Mouse (Mus musculus): ENCODE measurements at regions not wholly inside any gene's neighbourhood (a gene's known extent, or its start where the extent isn't known, plus 50 kb on each side); places are given as distances from the start of the nearest gene placed in this dataset.

DNA sequence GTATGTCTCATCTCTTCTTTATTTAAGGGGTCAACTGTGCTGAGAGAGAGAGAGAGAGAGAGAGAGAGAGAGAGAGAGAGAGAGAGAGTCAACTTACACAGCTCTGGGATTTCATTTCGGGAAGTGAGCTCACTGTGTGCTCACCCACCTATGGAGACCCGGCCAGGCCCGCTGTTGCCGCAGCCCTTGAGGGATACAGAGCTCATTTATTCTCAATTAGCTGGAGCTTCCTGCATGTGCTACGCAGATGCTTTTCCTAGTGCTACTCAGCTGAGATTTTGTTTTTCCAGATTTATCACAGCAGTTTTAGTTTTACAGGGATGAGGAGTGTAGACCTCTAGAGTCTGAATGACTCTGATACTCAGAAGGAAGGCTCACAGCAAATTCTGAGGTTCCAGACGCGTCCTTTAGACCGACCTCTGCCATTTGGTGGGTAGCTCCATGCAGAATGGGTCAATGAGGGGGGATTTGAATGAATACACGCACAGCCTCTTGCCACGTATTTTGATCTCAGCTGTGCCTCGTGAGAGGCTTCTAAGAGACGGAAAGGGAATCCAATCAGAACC, 170.6 kb upstream of the Krr1 start:
- Histone ChIP-seq H3K36me3 (ENCODE audit: control insufficient read depth, insufficient read depth, low read length, poor library complexity, severe bottlenecking) (no peaks in the 10 kb centered on the region), H3K27me3 (ENCODE audit: control insufficient read depth, insufficient read depth, low read length, poor library complexity, severe bottlenecking) (no peaks in the 10 kb centered on the region; the same call in 1 of the 2 replicates)
- no peak for DNase-seq (ENCODE audit: low read depth, low spot score)

DNA sequence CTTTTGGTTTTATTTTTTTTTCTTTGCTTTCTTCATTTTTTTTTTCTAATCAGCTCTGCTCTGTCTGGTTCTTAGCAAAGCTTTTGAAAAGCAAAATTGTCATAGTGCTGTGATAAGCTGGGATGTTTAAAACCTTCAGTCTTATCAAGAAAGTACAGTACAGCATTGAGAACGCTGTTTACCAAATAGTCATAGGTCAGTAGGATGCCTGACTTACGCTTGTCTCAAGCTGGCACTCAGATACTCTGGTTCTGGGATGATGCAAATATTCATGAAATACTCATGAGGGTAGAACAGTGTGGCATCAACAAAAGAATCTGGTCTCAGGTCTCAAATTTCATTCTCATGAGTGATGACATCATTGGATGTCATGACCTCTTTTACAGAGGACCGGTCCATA, 166.1 kb upstream of the Krr1 start:
- no peaks in the 10 kb centered on the region for H3K36me3 ChIP-seq (ENCODE audit: control insufficient read depth, insufficient read depth, low read length, poor library complexity, severe bottlenecking)
- H3K27me3 ChIP-seq (ENCODE audit: control insufficient read depth, insufficient read depth, low read length, poor library complexity, severe bottlenecking): no peaks in the 10 kb centered on the region
- DNase-seq (ENCODE audit: low read depth, low spot score): no peak

DNA sequence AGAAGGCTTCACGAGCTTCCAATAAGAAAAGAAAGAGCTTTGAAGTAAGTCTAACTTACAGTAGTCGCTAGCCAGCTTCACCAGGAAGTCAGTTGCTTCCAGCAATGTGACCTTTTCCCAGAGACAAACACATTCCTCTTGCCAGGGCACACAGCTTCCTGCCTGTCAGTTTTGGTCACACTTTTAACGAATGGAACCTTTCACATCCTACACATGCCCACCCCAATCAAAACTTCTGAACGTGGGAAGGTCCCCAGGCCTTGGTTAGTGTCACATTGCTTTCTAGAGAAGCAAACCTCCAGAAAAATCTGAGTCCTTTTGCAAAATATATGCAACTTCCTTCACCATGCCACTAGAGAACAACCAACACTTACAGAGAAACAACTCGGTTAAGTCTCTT, 165.5 kb upstream of the Krr1 start:
- H3K36me3 ChIP-seq (ENCODE audit: control insufficient read depth, insufficient read depth, low read length, poor library complexity, severe bottlenecking): no peaks in the 10 kb centered on the region
- no peak for DNase-seq (ENCODE audit: low read depth, low spot score)
- no peaks in the 10 kb centered on the region for H3K27me3 ChIP-seq (ENCODE audit: control insufficient read depth, insufficient read depth, low read length, poor library complexity, severe bottlenecking)

DNA sequence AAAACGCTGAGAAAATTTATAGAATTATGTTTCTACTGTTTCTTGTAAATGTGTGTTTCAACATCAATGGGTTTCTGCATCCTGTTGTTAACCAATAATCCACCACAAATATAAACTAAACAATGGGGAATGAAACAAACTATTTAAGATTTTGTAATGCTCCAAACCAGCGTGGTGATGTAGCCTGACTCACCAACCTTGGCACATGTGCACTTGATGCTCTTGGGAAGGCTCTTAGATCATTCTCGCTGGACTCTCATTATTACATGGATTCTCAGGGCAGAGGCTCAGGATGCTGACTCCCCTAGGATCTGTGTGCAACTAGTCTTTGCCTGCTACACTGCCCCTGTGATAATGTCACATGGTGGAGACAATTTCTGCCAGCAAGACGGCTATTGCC, 158.7 kb upstream of the Krr1 start:
- DNase-seq (ENCODE audit: low read depth, low spot score): no peak
- Histone ChIP-seq H3K36me3 (ENCODE audit: control insufficient read depth, insufficient read depth, low read length, poor library complexity, severe bottlenecking) (no peaks in the 10 kb centered on the region), H3K27me3 (ENCODE audit: control insufficient read depth, insufficient read depth, low read length, poor library complexity, severe bottlenecking) (no peaks in the 10 kb centered on the region)

DNA sequence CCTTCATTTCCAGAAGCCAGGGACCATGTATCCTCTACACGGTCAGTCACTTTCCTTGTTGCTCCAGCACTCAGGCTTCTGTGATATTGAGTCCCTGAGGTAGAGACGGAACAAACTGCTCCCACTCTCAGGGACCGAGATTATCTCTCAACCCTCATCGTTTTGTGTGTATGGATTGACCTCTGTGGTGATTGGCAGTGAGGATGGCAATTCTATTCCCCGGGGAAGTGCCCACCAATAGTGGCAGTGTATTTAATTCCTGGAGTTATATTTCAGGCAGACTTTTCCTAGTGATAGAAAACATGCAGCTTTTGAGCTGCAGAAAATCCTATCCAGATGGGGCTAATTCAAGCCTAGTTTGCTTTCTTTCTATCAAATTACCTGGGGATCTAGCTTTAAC, 157.8 kb upstream of the Krr1 start:
- Histone ChIP-seq H3K27me3 (ENCODE audit: control insufficient read depth, insufficient read depth, low read length, poor library complexity, severe bottlenecking) (no peaks in the 10 kb centered on the region), H3K36me3 (ENCODE audit: control insufficient read depth, insufficient read depth, low read length, poor library complexity, severe bottlenecking) (no peaks in the 10 kb centered on the region)
- no peak for DNase-seq (ENCODE audit: low read depth, low spot score)

DNA sequence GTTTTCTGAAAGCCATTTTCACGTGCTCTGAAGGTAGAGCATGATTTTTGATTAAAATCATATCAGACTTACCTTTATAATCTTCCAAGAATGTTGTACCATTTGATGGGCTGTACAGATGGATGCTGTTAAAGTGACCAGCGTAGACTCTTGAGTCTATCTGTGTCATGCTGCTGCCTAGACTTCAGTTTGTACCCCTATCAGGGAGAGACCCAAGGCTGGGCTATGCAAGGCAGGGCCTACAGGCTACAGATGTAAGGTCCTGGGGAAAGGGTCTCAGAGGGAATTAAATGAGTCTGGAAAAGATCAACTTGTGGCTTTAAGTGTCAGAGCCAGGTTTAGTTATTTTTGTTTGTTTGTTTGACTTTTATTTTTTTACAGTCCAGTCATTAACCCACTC, 157.3 kb upstream of the Krr1 start:
- Histone ChIP-seq H3K36me3 (ENCODE audit: control insufficient read depth, insufficient read depth, low read length, poor library complexity, severe bottlenecking) (no peaks in the 10 kb centered on the region), H3K27me3 (ENCODE audit: control insufficient read depth, insufficient read depth, low read length, poor library complexity, severe bottlenecking) (no peaks in the 10 kb centered on the region)
- no peak for DNase-seq (ENCODE audit: low read depth, low spot score)

DNA sequence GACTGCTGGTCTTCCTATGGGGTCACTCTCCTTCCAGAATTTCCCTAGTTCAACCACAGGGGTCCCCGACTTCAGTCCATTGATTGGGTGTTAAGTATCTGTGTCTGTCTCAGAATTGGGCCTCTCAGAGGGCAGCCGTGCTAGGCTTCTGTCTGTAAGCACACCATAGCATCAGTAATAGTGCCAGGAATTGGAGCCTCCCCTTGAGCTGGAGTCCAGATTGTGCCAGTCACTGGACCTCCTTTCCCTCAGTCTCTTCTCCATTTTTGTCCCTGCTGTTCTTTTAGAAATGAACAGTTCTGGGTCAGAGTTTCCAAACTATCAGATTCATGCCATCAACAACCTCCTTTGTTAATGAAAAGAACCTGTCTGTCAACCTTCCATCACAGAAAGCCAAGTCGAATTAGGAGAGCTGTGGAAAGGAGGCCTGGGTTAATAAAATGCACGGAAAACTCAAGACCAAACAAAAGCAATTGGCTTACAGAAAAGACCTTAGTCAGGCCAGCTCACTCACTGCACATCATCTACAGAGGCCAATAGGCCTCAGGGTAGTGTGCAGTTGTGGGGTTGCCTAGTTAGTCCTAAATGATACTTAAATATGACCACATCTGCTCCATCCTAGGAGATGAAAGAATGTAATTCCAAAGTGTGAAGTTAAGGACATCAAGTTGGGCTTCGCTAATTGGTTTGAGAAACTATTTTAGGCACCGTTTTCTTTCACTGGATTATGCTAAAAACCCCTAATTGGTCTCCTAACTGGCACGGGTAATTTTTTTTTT, 156.5 kb upstream of the Krr1 start:
- no peak for DNase-seq (ENCODE audit: low read depth, low spot score)
- no peaks in the 10 kb centered on the region for H3K27me3 ChIP-seq (ENCODE audit: control insufficient read depth, insufficient read depth, low read length, poor library complexity, severe bottlenecking)

DNA sequence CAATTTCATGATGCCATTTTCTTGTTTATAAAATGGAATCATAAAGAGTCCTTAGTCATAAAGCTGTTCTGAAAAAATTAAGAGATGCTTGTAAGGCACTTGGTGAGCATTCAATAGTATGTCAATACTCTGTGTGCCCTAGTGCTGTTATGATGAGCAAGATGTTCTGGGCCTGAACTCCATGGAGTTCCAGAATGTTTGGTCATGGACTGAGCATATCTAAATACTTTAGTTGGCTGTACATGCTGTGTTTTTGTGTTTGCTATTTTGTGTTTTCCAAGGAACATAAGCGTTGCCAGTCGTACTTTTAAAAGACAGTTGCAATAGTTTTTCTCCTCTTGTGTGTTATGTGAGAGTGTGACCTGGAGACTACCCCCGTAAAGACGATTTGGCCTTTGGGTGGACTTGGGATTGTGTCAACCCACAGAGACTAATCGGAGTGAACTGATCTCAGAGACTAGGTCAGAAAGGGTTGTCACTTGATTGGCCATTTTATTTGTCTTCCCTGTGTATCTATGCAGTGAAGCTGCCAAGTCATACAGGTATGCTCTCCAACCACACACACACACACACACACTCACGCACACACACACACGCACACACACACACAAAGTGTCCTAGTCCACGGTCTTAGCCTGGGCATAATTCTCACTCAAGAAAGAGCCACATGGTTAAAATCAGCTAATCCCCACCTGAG, 152.6 kb upstream of the Krr1 start:
- DNase-seq (ENCODE audit: low read depth, low spot score): no peak
- no peaks in the 10 kb centered on the region for H3K27me3 ChIP-seq (ENCODE audit: control insufficient read depth, insufficient read depth, low read length, poor library complexity, severe bottlenecking)

More for the DNA sequence above, 156.5 kb upstream of the Krr1 start:
- H3K36me3 ChIP-seq (ENCODE audit: control insufficient read depth, insufficient read depth, low read length, poor library complexity, severe bottlenecking): no peaks in the 10 kb centered on the region

DNA sequence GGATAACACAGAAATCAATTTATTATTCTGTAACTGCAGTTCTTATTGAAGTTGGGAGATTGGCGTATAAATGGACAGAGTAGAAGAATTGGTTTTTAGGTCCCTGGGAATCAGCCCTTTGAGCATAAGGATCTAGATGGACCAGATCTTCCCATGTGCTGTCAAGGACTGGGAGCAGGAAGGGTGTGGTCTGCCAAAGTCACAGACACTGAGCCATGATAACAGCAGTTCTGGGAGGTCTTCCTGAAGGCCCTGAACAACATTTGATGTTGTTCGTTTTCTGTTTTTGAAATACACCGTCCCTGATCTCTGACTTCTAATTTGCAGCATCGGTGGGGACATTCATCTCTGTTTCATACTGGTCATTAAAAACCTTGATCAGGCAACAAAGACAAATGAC, 147.6 kb upstream of the Krr1 start:
- no peak for DNase-seq (ENCODE audit: low read depth, low spot score)
- no peaks in the 10 kb centered on the region for H3K27me3 ChIP-seq (ENCODE audit: control insufficient read depth, insufficient read depth, low read length, poor library complexity, severe bottlenecking)
- no peaks in the 10 kb centered on the region for H3K36me3 ChIP-seq (ENCODE audit: control insufficient read depth, insufficient read depth, low read length, poor library complexity, severe bottlenecking)

More for the DNA sequence above, 152.6 kb upstream of the Krr1 start:
- H3K36me3 ChIP-seq (ENCODE audit: control insufficient read depth, insufficient read depth, low read length, poor library complexity, severe bottlenecking): no peaks in the 10 kb centered on the region

DNA sequence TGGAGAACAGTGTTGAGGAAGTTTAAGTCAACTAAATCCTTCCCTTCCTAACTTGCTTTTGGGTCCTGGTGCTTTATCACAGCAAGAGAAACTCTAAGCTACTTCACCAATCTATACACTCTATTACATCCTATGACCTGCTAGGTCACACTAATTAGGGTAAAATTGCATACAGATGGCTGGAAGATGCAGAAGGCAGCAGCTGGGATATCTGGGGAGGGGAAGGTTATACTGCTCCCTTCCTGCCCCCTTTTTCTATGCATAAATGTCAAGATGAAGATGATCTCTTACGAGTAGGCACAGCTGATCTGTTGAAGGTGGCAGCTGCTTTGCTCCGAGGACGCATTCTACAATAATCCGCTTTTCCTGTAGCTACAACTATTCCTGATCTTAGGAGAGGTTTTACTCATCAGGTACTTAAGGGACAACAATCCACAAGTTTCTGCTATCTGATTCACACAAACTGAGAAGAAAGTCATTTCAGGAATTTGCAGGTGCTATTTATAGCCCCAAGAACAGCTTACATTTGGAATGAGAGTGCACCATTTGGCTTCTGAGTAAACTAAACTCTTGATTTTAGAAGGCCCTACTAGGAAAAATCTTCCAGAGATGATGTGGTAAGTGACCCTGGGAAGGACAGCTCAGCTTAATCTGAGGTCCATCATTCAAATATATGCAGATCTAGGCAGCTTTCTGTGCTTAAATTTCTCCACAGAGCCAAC, 146.3 kb upstream of the Krr1 start:
- Histone ChIP-seq H3K36me3 (ENCODE audit: control insufficient read depth, insufficient read depth, low read length, poor library complexity, severe bottlenecking) (no peaks in the 10 kb centered on the region), H3K27me3 (ENCODE audit: control insufficient read depth, insufficient read depth, low read length, poor library complexity, severe bottlenecking) (no peaks in the 10 kb centered on the region)
- no peak for DNase-seq (ENCODE audit: low read depth, low spot score)

DNA sequence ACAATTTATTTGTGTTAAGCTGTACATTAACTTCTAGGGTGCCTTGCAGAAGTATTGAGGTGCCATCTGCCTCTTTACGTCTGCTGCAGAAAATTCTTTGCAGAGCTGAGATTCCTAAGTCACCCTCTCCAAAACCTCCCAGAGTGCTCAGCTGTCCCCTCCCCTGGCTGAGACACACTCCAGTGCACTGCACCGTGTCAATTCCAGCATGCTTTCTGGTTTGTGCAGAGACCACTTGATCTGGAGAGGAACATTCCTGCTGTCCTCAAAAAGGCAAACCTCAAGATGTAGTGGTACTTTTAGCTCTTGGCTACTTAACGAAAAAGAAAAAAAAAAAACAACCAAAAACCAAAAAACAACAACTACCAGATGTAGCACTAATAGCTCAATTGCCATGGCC, 145.2 kb upstream of the Krr1 start:
- DNase-seq (ENCODE audit: low read depth, low spot score): no peak
- Histone ChIP-seq H3K36me3 (ENCODE audit: control insufficient read depth, insufficient read depth, low read length, poor library complexity, severe bottlenecking) (no peaks in the 10 kb centered on the region), H3K27me3 (ENCODE audit: control insufficient read depth, insufficient read depth, low read length, poor library complexity, severe bottlenecking) (no peaks in the 10 kb centered on the region)

DNA sequence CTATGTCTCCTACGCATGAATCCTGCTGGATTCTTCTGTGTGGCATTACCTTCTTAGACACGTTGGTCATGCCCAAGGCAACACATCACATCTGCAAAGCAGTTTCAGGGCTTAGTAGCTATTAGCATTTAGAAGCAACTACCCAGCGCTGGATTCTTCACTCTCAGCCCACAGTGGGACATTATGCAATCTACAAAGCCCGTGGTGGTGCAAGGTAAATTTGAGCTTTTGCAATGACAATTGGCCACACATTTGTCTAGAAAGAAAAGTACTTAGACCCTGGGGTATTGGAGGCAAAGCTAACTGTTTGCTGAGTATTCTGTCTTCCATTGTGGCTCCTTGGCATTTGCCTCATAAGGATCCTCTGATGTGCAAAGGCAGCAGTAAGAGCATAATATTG, 144.5 kb upstream of the Krr1 start:
- DNase-seq (ENCODE audit: low read depth, low spot score): no peak
- no peaks in the 10 kb centered on the region for H3K36me3 ChIP-seq (ENCODE audit: control insufficient read depth, insufficient read depth, low read length, poor library complexity, severe bottlenecking)
- H3K27me3 ChIP-seq (ENCODE audit: control insufficient read depth, insufficient read depth, low read length, poor library complexity, severe bottlenecking): no peaks in the 10 kb centered on the region

DNA sequence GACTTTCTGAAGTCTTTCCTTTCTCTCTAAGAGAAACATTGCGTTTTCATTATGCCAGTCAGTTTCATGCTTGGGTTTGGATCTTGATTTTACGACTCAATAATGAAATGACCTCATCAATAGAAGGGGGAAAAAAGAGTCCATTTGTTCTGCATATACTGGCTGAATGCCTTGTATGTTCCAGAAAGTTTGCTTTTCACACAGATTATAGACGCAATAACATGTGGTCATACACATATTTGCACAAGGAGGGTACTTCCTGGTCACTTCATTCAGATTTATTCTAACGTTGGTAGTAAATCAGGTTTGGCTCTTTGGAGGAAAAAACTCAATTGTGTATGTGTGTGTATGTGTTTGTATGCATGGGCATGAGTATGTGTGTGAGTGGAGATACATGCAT, 143.9 kb upstream of the Krr1 start:
- H3K36me3 ChIP-seq (ENCODE audit: control insufficient read depth, insufficient read depth, low read length, poor library complexity, severe bottlenecking): no peaks in the 10 kb centered on the region
- no peaks in the 10 kb centered on the region for H3K27me3 ChIP-seq (ENCODE audit: control insufficient read depth, insufficient read depth, low read length, poor library complexity, severe bottlenecking)
- DNase-seq (ENCODE audit: low read depth, low spot score): no peak

DNA sequence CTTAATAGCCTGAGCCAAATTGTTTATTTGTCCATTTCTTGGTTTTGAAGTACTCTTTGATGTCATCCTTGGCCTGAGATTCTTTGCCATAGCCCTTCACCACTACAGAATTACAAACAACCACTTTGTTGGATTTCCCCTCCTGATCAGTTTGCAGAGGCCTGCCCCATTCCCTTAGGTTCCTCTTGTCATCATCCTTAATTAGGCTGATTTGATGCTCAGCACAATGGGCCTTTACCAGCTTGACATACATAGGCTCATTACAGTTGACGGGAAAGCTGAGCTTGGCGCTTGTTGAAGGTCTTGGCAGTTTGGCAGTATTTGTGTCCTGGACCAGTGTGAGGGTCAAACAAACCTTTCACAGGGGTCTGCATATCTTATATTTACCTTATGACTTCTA, 143.2 kb upstream of the Krr1 start:
- DNase-seq (ENCODE audit: low read depth, low spot score): no peak
- no peaks in the 10 kb centered on the region for H3K27me3 ChIP-seq (ENCODE audit: control insufficient read depth, insufficient read depth, low read length, poor library complexity, severe bottlenecking)
- H3K36me3 ChIP-seq (ENCODE audit: control insufficient read depth, insufficient read depth, low read length, poor library complexity, severe bottlenecking): no peaks in the 10 kb centered on the region

DNA sequence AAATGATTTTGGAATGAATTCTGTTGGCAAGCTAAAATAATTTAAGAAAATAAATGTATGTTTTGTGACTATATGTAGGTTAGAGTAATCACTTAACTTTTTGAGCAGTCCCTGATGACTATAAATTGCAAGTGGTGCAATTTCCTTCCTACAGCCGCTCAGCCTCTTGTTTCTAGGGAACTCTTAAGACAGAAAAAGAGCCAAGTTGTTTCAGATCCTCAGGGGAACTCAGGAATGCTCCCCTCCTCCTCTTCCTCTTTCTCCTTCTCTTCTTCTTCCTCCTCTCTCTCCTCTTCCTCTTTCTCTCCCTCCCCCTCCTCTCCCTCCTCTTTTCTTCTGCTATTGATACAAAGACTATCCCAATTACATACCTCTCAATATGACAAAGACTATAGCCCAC, 141.4 kb upstream of the Krr1 start:
- Histone ChIP-seq H3K27me3 (ENCODE audit: control insufficient read depth, insufficient read depth, low read length, poor library complexity, severe bottlenecking) (no peaks in the 10 kb centered on the region; the same call in 1 of the 2 replicates), H3K36me3 (ENCODE audit: control insufficient read depth, insufficient read depth, low read length, poor library complexity, severe bottlenecking) (no peaks in the 10 kb centered on the region)
- DNase-seq (ENCODE audit: low read depth, low spot score): no peak

All from splenic B cell, adult 2 months (primary cell).